In the genomic region with DNA sequence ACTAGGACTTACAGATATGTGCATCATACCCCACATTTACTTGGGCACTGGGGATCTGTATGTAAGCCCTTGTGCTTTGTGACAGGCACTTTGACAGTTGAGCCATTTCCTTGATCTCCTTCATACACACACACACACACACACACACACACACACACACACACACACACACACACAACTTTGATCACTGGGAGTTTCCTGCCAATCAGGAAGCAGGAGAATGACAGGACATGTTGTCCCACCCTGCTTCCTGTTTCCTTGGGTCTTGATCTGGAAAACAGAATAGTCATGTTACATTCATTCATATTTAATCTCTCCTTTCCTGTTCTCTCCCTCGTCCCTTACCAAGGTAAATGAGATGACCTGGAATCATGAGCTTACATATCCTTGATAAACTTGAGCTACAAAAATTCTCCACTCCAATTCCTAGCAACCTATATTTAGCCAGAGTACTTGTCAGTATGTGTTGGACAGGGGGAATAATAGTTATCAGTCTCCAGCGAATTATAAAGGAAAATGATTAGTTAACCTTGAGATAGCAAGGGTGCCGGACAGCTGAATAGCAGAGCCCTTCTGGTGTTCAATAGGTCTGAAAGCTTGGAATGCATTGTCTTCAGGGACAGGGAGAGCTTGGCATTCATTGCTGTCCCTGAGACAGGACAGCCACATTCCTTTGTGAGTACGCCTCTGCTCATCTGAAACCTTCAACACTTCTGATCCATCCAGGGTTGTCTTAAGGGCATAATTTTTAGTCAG, we compare ENCODE assay signal across 21 mouse cellular contexts.
DNase-seq lines count a peak whose midpoint lies in the region; TF ChIP-seq lines count a peak whose summit lies in the region.
"Had no signal": no experiment of that assay in that cellular context is flagged by ENCODE, and none has a peak within 500 bp of the region (broad histone marks: within the 10 kb centered on the region; RNA-seq: fewer than 3 reads in every experiment).

No protein-coding gene starts in this region.

- no peaks in the 10 kb centered on the region for H3K79me2 ChIP-seq in heart, adult 2 months (replicated peaks; ENCODE audit: control insufficient read depth, insufficient read depth, low read length)

- TF ChIP-seq CTCF in heart, adult 2 months (IDR thresholded peaks at IDR 0.05): no peak
- TF ChIP-seq CTCF in lung, adult 2 months (IDR thresholded peaks at IDR 0.05; ENCODE audit: insufficient read depth, low read length): no peak

- no peak overlapping the region for H3K9ac ChIP-seq in heart, adult 2 months (ENCODE audit: low read depth, low read length)
- H3K9ac ChIP-seq: embryonic facial prominence, embryonic 13.5 days; heart, embryonic 15.5 days; hindbrain, embryonic 14.5 days; intestine, embryonic 15.5 days; limb, embryonic 12.5 days; liver, embryonic 12.5 days; lung, embryonic 15.5 days; midbrain, embryonic 12.5 days; neural tube, embryonic 12.5 days had no signal

- peaks cover 4% of the 10 kb centered on the region; the same call in 1 of the 2 replicates for H3K4me1 ChIP-seq in heart, adult 2 months (ENCODE audit: control insufficient read depth, insufficient read depth, low read length)
- H3K4me1 ChIP-seq in lung, adult 2 months (ENCODE audit: control insufficient read depth, insufficient read depth, low read length): peaks cover 2% of the 10 kb centered on the region
- H3K4me1 ChIP-seq: embryonic facial prominence, embryonic 13.5 days; heart, embryonic 15.5 days; intestine, embryonic 15.5 days; limb, embryonic 12.5 days; liver, embryonic 12.5 days; lung, embryonic 15.5 days; neural tube, embryonic 12.5 days had no signal

- intact Hi-C loops in heart, adult 2 months (cut with DNase I): no loop called here
- intact Hi-C loops in heart, postnatal 36 days (cut with DNase I): no loop called here

- no peaks in the 10 kb centered on the region; the same call in none of the 2 replicates for H3K36me3 ChIP-seq in heart, adult 2 months (ENCODE audit: control insufficient read depth, insufficient read depth, low read length)
- H3K36me3 ChIP-seq: embryonic facial prominence, embryonic 13.5 days; heart, embryonic 15.5 days; intestine, embryonic 15.5 days; limb, embryonic 12.5 days; liver, embryonic 12.5 days; lung, embryonic 15.5 days; midbrain, embryonic 12.5 days; neural tube, embryonic 12.5 days had no signal

- H3K4me3 ChIP-seq in heart, adult 2 months: no peak overlapping the region
- no peak overlapping the region for H3K4me3 ChIP-seq in lung, adult 2 months (replicated peaks; ENCODE audit: extremely low read depth, low read depth, low read length)
- H3K4me3 ChIP-seq: embryonic facial prominence, embryonic 13.5 days; heart, embryonic 15.5 days; intestine, embryonic 15.5 days; limb, embryonic 12.5 days; liver, embryonic 12.5 days; lung, embryonic 15.5 days; midbrain, embryonic 12.5 days; neural tube, embryonic 12.5 days had no signal

- H3K27me3 ChIP-seq in heart, adult 2 months (ENCODE audit: control insufficient read depth, insufficient read depth, low read length): no peaks in the 10 kb centered on the region
- H3K27me3 ChIP-seq: CH12.LX; embryonic facial prominence, embryonic 13.5 days; heart, embryonic 15.5 days; intestine, embryonic 15.5 days; limb, embryonic 12.5 days; liver, embryonic 12.5 days; lung, embryonic 15.5 days; midbrain, embryonic 12.5 days; neural tube, embryonic 12.5 days had no signal

- peak overlapping the region; percentile 45 for H3K27ac ChIP-seq in heart, adult 2 months
- H3K27ac ChIP-seq: embryonic facial prominence, embryonic 13.5 days; heart, embryonic 15.5 days; hindbrain, embryonic 14.5 days; intestine, embryonic 15.5 days; limb, embryonic 12.5 days; liver, embryonic 12.5 days; lung, embryonic 15.5 days; midbrain, embryonic 12.5 days; neural tube, embryonic 12.5 days had no signal

- no peak for TF ChIP-seq POLR2A in heart, adult 2 months (IDR thresholded peaks at IDR 0.05; ENCODE audit: insufficient read depth, low read depth, low read length)
- TF ChIP-seq POLR2A in lung, adult 2 months (IDR thresholded peaks at IDR 0.05; ENCODE audit: borderline replicate concordance, extremely low read depth, low read depth, low read length): no peak

- 11% methylated on average over 4 of the region's 4 CpGs for WGBS in heart, adult 2 months
- WGBS in lung, adult 2 months: 44% methylated on average over 4 of the region's 4 CpGs

- 0 out of 2 replicates have a peak, but pooled peaks have one; percentile 12 for TF ChIP-seq EP300 in heart, adult 2 months (IDR thresholded peaks at IDR 0.05; ENCODE audit: insufficient read depth, low read depth, low read length)

- DNase-seq in heart, adult 2 months: peak in 1 of 2 experiments; percentile 4
- no peak for DNase-seq in heart, postnatal 36 days
- DNase-seq in lung, postnatal 25 days (ENCODE audit: low spot score): peak; percentile 1
- DNase-seq in lung, adult 2 months: no peak
- DNase-seq in embryo, embryonic 9.5 days (ENCODE audit: extremely low spot score): peak; percentile 11
- DNase-seq in yolk sac, embryonic 10.5 days (ENCODE audit: low spot score): no peak
- no peak for DNase-seq in gastrocnemius, adult 18-20 months (ENCODE audit: low spot score)
- DNase-seq: adrenal gland, adult 2 months; cerebellum, adult 8-10 months; gastrocnemius, postnatal 14 days; thymus, postnatal 25 days had no signal

Comparison
In these comparisons a context has a peak if more than half of its experiments do, and no peak if none do; other contexts are left out.
1. DNase-seq: peak in lung, postnatal 25 days (single experiment) and embryo, embryonic 9.5 days (single experiment); none in heart, postnatal 36 days (0 of 2), lung, adult 2 months (single experiment), yolk sac, embryonic 10.5 days (single experiment) and gastrocnemius, adult 18-20 months (single experiment).